Mouse (Mus musculus) brain, embryonic 14.5 days (tissue): ENCODE data around the gene Zc2hc1c.

ENCODE experiments used
- CTCF ChIP-seq: fragments of 200-500 bp; IDR thresholded peaks from 2 replicates; pipeline ENCODE4 v1.5.1; 2012; ENCODE audit warnings: inconsistent platforms, mild to moderate bottlenecking, moderate library complexity, borderline replicate concordance; ENCODE audit not compliant: insufficient read depth, insufficient read length; ENCODE audit errors: extremely low read depth
- POLR2A ChIP-seq: fragments of 200-500 bp; IDR thresholded peaks from 2 replicates; pipeline ENCODE4 v1.6.1; 2012; ENCODE audit warnings: mild to moderate bottlenecking, inconsistent platforms, borderline replicate concordance; ENCODE audit not compliant: poor library complexity, insufficient read depth, insufficient read length, severe bottlenecking; ENCODE audit errors: extremely low read depth

- TF ChIP-seq CTCF = no peak
- TF ChIP-seq POLR2A = no peak
Measured at GRCm38 (mm10) chr12:85338815-85339214, 50.4 kb downstream of the Zc2hc1c start.
